Mouse (Mus musculus) ES-E14 (cell line): ENCODE measurements around the gene Tbrg4. TPM values are rescaled to one million over a fixed set of nuclear protein-coding genes. Genes with fewer than 3 reads are reported as not detected.

Experiments used
- DNase-seq: peaks from one replicate; pipeline ENCODE4 v3.0.0-alpha.2; 2013; ENCODE audit warnings: low read depth, low spot score
- H3K27ac ChIP-seq: 2 replicates; pipeline ENCODE4 v1.5.1; 2012; ENCODE audit warnings: low read depth, mild to moderate bottlenecking, low read length, moderate library complexity, mixed read lengths; ENCODE audit not compliant: poor library complexity, insufficient read depth, severe bottlenecking
- H3K36me3 ChIP-seq: 2 replicates; pipeline ENCODE4 v1.6.1; 2012; ENCODE audit warnings: mild to moderate bottlenecking, low read length, moderate library complexity, mixed read lengths; ENCODE audit not compliant: control insufficient read depth, poor library complexity, insufficient read depth, severe bottlenecking
- H3K4me1 ChIP-seq, 2 experiments: fragments of 150-350 bp in 1 of 2; sonication (generic) in 1 of 2; 2 replicates each; pipeline ENCODE4 v1.6.1; 2012; ENCODE audit warnings: low read length in 2 of 2, mild to moderate bottlenecking in 1 of 2, mixed read lengths in 1 of 2; ENCODE audit not compliant: control insufficient read depth in 2 of 2, insufficient read depth in 2 of 2, poor library complexity in 1 of 2
- H3K4me3 ChIP-seq, 2 experiments: fragments of 150-350 bp in 1 of 2; sonication (generic) in 1 of 2; 2 replicates each; pipeline ENCODE4 v1.5.1; 2012; ENCODE audit warnings: low read length in 2 of 2, low read depth in 1 of 2, mild to moderate bottlenecking in 1 of 2, mixed read lengths in 1 of 2; ENCODE audit not compliant: insufficient read depth in 1 of 2, poor library complexity in 1 of 2, severe bottlenecking in 1 of 2
- H3K9ac ChIP-seq: 2 replicates; pipeline ENCODE4 v1.6.1; 2012; ENCODE audit warnings: low read depth, mild to moderate bottlenecking, low read length, mixed read lengths; ENCODE audit not compliant: poor library complexity, insufficient read depth, severe bottlenecking
- H3K9me3 ChIP-seq: fragments of 150-350 bp; sonication (generic); 2 replicates; pipeline ENCODE4 v1.6.1; 2012; ENCODE audit warnings: low read depth, mild to moderate bottlenecking, low read length; ENCODE audit not compliant: control insufficient read depth, insufficient read depth
- CHD2 ChIP-seq: IDR thresholded peaks from 2 replicates; pipeline ENCODE4 v1.6.1; 2014; ENCODE audit warnings: mild to moderate bottlenecking, low read depth, low read length, inconsistent platforms
- HCFC1 ChIP-seq: IDR thresholded peaks from 2 replicates; pipeline ENCODE4 v1.6.1; 2012; ENCODE audit warnings: low read length, inconsistent platforms, borderline replicate concordance; ENCODE audit not compliant: insufficient read depth
- MAFK ChIP-seq: IDR thresholded peaks from 2 replicates; pipeline ENCODE4 v1.6.1; 2014; ENCODE audit warnings: mild to moderate bottlenecking, low read depth, low read length, inconsistent platforms; ENCODE audit not compliant: insufficient read depth
- ZC3H11A ChIP-seq: IDR thresholded peaks from 2 replicates; pipeline ENCODE4 v1.6.1; 2012; ENCODE audit warnings: low read depth, mild to moderate bottlenecking, inconsistent platforms, low read length, borderline replicate concordance
- ZNF384 ChIP-seq: IDR thresholded peaks from 2 replicates; pipeline ENCODE4 v1.6.1; 2012; ENCODE audit warnings: low read depth, low read length, inconsistent platforms
- in situ Hi-C, 2 experiments: fragments of 600-800 bp; cut with MboI; formaldehyde crosslinking; loops; one replicate each; pipeline ENCODE4 v1.15.1; 2025; ENCODE audit warnings: low sequenced_read_pairs in 2 of 2, inconsistent platforms in 1 of 2; ENCODE audit not compliant: unreplicated experiment in 2 of 2
- total RNA-seq: library from RNA; depleted of rRNA; stranded (reverse); fragments of 300-350 nt; gene quantifications from 2 replicates; pipeline ENCODE4 v1.2.3, GENCODE M21; 2012

The Tbrg4 gene
- total RNA-seq, 1 experiment, result 178 TPM

DNA sequence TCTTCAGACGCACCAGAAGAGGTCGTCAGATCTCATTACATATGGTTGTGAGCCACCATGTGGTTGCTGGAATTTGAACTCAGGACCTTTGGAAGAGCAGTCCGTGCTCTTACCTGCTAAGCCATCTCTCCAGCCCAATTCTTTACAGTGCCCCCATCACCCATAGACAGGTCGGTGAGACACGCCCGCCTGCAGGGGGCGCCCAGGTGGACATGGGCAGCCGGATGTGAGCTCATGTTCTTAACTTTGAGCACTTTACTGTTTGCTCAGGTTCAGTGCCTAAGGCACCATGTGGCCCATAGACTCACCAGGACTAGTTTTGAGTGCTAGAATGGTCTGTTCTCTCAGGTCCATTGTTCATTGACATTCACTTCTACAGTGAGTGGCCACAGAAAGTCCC, 10.3 kb upstream of the Tbrg4 start:
- no peak for DNase-seq
- peaks cover 0 to 2% of the 10 kb centered on the region in 2 experiments; a peak in 1 of 4 replicates for H3K4me1 ChIP-seq
- no peak overlapping the region for H3K27ac ChIP-seq
- no peak overlapping the region for H3K4me3 ChIP-seq
- no peak overlapping the region for H3K9ac ChIP-seq
- TF ChIP-seq ZC3H11A, result no peak
- no peak for TF ChIP-seq ZNF384
- TF ChIP-seq CHD2, result no peak
- TF ChIP-seq HCFC1, result no peak
- no peak for TF ChIP-seq MAFK
- in situ Hi-C loops, result no loop called here
- H3K36me3 ChIP-seq, result no peaks in the 10 kb centered on the region
- no peaks in the 10 kb centered on the region for H3K9me3 ChIP-seq

DNA sequence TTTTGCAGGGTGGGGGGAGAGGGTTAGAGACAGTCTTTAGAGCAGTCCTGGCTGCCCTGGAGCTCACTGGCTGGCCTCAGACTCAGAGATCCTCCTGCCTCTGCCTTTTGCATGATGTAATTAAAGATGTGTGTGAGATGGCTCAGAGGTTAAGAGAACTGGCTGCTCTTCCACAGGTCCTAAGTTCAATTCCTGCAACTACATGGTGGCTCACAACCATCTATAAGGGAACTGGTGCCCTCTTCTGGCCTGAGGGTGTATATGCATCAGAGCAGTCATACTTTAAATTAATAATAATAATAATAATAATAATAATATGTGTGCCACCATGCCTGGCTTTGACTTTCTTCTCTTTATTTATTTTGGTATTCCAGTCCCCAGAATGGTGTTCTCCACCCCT, 3.8 kb upstream of the Tbrg4 start:
- Histone ChIP-seq H3K4me1 (peaks cover 3 to 5% of the 10 kb centered on the region in 2 experiments; a peak in 1 of 4 replicates), H3K9me3 (no peaks in the 10 kb centered on the region), H3K9ac (no peak overlapping the region), H3K4me3 (no peak overlapping the region), H3K27ac (no peak overlapping the region), H3K36me3 (peaks cover 4% of the 10 kb centered on the region)
- 0 out of 2 replicates have a peak, but pooled peaks have one; percentile 11 for TF ChIP-seq ZC3H11A
- TF ChIP-seq HCFC1, result no peak
- TF ChIP-seq CHD2, result no peak
- in situ Hi-C loops, result no loop called here
- no peak for DNase-seq

DNA sequence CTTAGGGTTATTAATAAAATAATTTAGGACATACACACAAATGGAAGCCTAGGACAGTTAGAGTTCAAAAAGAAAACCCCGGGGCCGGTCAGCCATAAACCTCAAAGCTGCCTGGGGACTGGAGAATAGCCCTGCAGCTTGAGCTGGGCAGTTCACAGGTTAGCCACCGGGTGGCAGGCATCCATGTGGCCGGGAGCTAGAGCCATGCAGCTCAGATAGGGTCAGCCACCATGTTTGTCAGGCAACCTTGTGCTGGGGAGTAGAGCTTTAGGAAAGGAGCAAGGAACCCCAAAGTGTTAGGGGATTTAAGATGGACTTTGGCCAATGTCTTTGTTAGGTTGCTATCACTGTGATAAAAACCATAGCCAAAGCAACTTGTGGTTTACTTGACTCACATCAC, 2.7 kb upstream of the Tbrg4 start:
- H3K4me1 ChIP-seq, result peaks cover 2 to 3% of the 10 kb centered on the region in 2 experiments; a peak in 1 of 4 replicates
- peaks cover 14% of the 10 kb centered on the region for H3K36me3 ChIP-seq
- no peaks in the 10 kb centered on the region for H3K9me3 ChIP-seq
- no peak overlapping the region for H3K9ac ChIP-seq
- no peak overlapping the region for H3K4me3 ChIP-seq
- in situ Hi-C loops, result no loop called here
- TF ChIP-seq ZC3H11A, result no peak
- no peak for TF ChIP-seq HCFC1
- no peak for TF ChIP-seq ZNF384
- no peak for TF ChIP-seq MAFK
- TF ChIP-seq CHD2, result no peak
- DNase-seq, result peak; percentile 64
- H3K27ac ChIP-seq, result no peak overlapping the region

DNA sequence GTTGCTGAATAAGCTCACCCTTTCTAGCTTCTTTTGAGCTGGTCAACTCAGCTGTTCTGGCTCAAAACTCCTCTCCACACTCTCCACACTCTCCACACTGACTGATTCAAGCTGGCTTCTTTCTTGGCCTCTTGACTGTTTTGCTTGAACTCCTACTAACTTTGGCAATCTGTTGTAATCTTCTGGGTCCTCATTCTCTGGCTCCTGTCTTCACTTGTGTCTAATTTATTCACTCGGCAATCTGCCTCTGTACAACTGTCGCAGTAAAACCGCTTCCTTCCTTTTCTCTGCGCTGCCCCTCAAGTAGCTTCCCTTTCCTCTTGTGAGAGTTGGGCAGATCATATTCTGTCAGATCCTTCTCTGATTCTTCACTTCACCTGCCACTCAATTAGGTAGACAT, 1.9 kb upstream of the Tbrg4 start:
- Histone ChIP-seq H3K36me3 (peaks cover 23% of the 10 kb centered on the region), H3K4me3 (no peak overlapping the region), H3K9me3 (no peaks in the 10 kb centered on the region), H3K27ac (no peak overlapping the region), H3K4me1 (peaks cover 2 to 3% of the 10 kb centered on the region in 2 experiments; a peak in 1 of 4 replicates), H3K9ac (no peak overlapping the region)
- in situ Hi-C loops, result no loop called here
- DNase-seq, result no peak
- TF ChIP-seq CHD2, result no peak
- no peak for TF ChIP-seq ZNF384
- no peak for TF ChIP-seq HCFC1

DNA sequence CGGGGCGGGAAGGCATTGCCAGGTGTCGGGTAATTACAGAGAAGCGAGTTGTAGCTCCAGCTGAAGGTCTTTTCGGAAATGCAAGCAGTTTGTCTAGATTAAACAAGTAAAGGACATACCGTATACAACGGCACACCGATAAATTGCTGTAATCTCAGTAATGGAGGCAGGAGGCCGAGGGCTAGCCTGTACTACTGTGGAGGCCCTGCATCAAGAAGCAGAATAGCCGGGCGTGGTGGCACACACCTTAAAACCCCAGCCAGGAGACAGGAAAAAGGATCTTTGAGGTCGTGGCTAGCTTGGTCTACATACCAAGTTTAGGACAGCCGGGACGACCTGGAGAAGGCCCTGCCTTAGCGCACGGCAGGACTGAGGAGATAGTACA, 513 bp upstream of the Tbrg4 start:
- in situ Hi-C loops, result no loop called here

More for the DNA sequence above, 513 bp upstream of the Tbrg4 start:
- Histone ChIP-seq H3K4me1 (peaks cover 2 to 3% of the 10 kb centered on the region in 2 experiments; a peak in 1 of 4 replicates), H3K27ac (peak overlapping the region; percentile 80), H3K4me3 (peak overlapping the region; percentile 86), H3K9me3 (no peaks in the 10 kb centered on the region), H3K36me3 (peaks cover 32% of the 10 kb centered on the region), H3K9ac (peak overlapping the region; percentile 96)
- TF ChIP-seq ZC3H11A, result no peak
- TF ChIP-seq MAFK, result no peak
- no peak for TF ChIP-seq CHD2
- no peak for TF ChIP-seq ZNF384
- no peak for TF ChIP-seq HCFC1
- DNase-seq, result no peak
